Mouse (Mus musculus): ENCODE results near the gene Phf23. TPM values are rescaled to one million over a fixed set of nuclear protein-coding genes. Genes with fewer than 3 reads are reported as not detected.

The Phf23 gene
- polyA plus RNA-seq, 1 experiment from 2014 or later, result 27.5 TPM

DNA sequence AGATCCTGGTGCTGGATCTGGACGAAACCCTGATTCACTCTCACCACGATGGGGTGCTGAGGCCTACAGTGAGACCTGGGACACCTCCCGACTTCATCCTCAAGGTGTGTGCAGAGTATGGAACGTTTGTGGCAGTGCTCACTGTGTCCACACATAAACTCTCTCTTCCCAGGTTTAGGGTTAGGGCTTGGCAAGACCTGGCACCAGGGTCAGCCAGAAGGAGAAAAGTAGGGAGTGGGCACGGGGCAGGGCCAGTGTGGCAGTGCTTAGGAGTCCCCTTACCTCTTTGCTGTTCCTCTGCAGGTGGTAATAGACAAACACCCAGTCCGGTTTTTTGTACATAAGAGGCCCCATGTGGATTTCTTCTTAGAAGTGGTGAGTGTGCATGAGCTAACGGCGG lies 11.1 kb upstream of the Phf23 start:
- ATAC-seq (ENCODE audit: insufficient number of reproducible peaks, insufficient read depth, low FRiP score, low read depth), result no peak
- Histone ChIP-seq H3K4me1 (ENCODE audit: control insufficient read depth in 2 of 2, insufficient read depth in 2 of 2, low read length in 2 of 2) (peaks cover 11 to 22% of the 10 kb centered on the region in 2 experiments), H3K4me3 (ENCODE audit: control insufficient read depth in 1 of 2, insufficient read depth in 1 of 2, low read depth in 1 of 2, low read length in 2 of 2) (no peak overlapping the region), H3K9me3 (ENCODE audit: control insufficient read depth, low read length) (no peaks in the 10 kb centered on the region), H3K36me3 (ENCODE audit: control insufficient read depth, insufficient read depth, low read length) (peaks cover 61% of the 10 kb centered on the region), H3K9ac (ENCODE audit: low read length) (no peak overlapping the region), H3K27ac (replicated peaks in 1 of 2; ENCODE audit: control insufficient read depth in 1 of 2, insufficient read depth in 1 of 2, low read depth in 2 of 2, low read length in 2 of 2) (no peak overlapping the region), H3K27me3 (ENCODE audit: control insufficient read depth, insufficient read depth, low read length) (no peaks in the 10 kb centered on the region), H3K4me2 (ENCODE audit: low read length) (no peak overlapping the region)
- 85% methylated on average over 8 of the region's 8 CpGs for WGBS

GRCm38 (mm10) chr11:69989949-69990348 lies 5.6 kb upstream of the Phf23 start:
- Histone ChIP-seq H3K9ac (ENCODE audit: low read length) (peak overlapping the region; percentile 55; the same call in 1 of the 2 replicates), H3K36me3 (ENCODE audit: control insufficient read depth, insufficient read depth, low read length) (peaks cover 77% of the 10 kb centered on the region), H3K4me2 (ENCODE audit: low read length) (no peak overlapping the region), H3K27me3 (ENCODE audit: control insufficient read depth, insufficient read depth, low read length) (no peaks in the 10 kb centered on the region), H3K4me1 (ENCODE audit: control insufficient read depth in 2 of 2, insufficient read depth in 2 of 2, low read length in 2 of 2) (peaks cover 4 to 9% of the 10 kb centered on the region in 2 experiments), H3K4me3 (ENCODE audit: control insufficient read depth in 1 of 2, insufficient read depth in 1 of 2, low read depth in 1 of 2, low read length in 2 of 2) (no peak overlapping the region), H3K9me3 (ENCODE audit: control insufficient read depth, low read length) (no peaks in the 10 kb centered on the region), H3K27ac (replicated peaks in 1 of 2; ENCODE audit: control insufficient read depth in 1 of 2, insufficient read depth in 1 of 2, low read depth in 2 of 2, low read length in 2 of 2) (peak overlapping the region in 1 of 2 experiments; percentile 95; a peak in 2 of 4 replicates)
- no peak for ATAC-seq (ENCODE audit: insufficient number of reproducible peaks, insufficient read depth, low FRiP score, low read depth)
- 79% methylated on average over 8 of the region's 8 CpGs for WGBS

- Histone ChIP-seq H3K36me3 (ENCODE audit: control insufficient read depth, insufficient read depth, low read length) (peaks cover 66% of the 10 kb centered on the region), H3K4me3 (ENCODE audit: control insufficient read depth in 1 of 2, insufficient read depth in 1 of 2, low read depth in 1 of 2, low read length in 2 of 2) (peak within 1 kb of the TSS; percentile 79 to 92), H3K27ac (replicated peaks in 1 of 2; ENCODE audit: control insufficient read depth in 1 of 2, insufficient read depth in 1 of 2, low read depth in 2 of 2, low read length in 2 of 2) (peak within 1 kb of the TSS; percentile 95 to 98), H3K4me2 (ENCODE audit: low read length) (peak within 1 kb of the TSS; percentile 74), H3K9me3 (ENCODE audit: control insufficient read depth, low read length) (no peaks in the 10 kb centered on the region), H3K27me3 (ENCODE audit: control insufficient read depth, insufficient read depth, low read length) (no peaks in the 10 kb centered on the region), H3K4me1 (ENCODE audit: control insufficient read depth in 2 of 2, insufficient read depth in 2 of 2, low read length in 2 of 2) (peaks cover 4 to 9% of the 10 kb centered on the region in 2 experiments), H3K9ac (ENCODE audit: low read length) (peak within 1 kb of the TSS; percentile 92)
- ATAC-seq (ENCODE audit: insufficient number of reproducible peaks, insufficient read depth, low FRiP score, low read depth), result peak; percentile 74
- WGBS, result under 1% methylated on average over 40 of the region's 40 CpGs
These were observed 4.5 kb upstream of the Phf23 start, which contains the start of gene Gabarap for GRCm38 (mm10) chr11:69990850-69991691. Gene Gabarap, plus strand, starts transcription at chr11:69991143.

DNA sequence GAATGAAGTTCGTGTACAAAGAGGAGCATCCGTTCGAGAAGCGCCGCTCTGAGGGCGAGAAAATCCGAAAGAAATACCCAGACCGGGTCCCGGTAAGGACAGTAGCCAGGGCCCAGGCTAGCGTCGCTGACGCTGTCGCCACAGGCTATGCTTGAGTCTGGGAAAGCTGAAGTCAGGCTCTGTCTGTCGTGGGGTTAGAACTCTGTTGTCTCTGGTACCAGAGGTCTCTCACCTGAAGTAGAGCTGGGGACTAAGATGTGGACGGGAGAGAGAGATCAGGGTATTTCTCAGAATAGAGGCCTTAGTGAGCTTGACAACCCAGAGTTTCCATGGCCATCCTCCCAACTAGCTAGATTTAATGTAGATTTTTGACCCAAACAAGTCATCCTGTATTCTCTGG lies 3.9 kb upstream of the Phf23 start:
- WGBS, result 0% methylated on average over 15 of the region's 15 CpGs
- ATAC-seq (ENCODE audit: insufficient number of reproducible peaks, insufficient read depth, low FRiP score, low read depth), result no peak
- peaks cover 4 to 9% of the 10 kb centered on the region in 2 experiments for H3K4me1 ChIP-seq (ENCODE audit: control insufficient read depth in 2 of 2, insufficient read depth in 2 of 2, low read length in 2 of 2)
- peak overlapping the region; percentile 79 to 92 for H3K4me3 ChIP-seq (ENCODE audit: control insufficient read depth in 1 of 2, insufficient read depth in 1 of 2, low read depth in 1 of 2, low read length in 2 of 2)
- H3K36me3 ChIP-seq (ENCODE audit: control insufficient read depth, insufficient read depth, low read length), result peaks cover 60% of the 10 kb centered on the region
- peak overlapping the region; percentile 78 to 95 for H3K27ac ChIP-seq (replicated peaks in 1 of 2; ENCODE audit: control insufficient read depth in 1 of 2, insufficient read depth in 1 of 2, low read depth in 2 of 2, low read length in 2 of 2)
- no peaks in the 10 kb centered on the region for H3K27me3 ChIP-seq (ENCODE audit: control insufficient read depth, insufficient read depth, low read length)
- no peaks in the 10 kb centered on the region for H3K9me3 ChIP-seq (ENCODE audit: control insufficient read depth, low read length)
- H3K9ac ChIP-seq (ENCODE audit: low read length), result peak overlapping the region; percentile 92
- peak overlapping the region; percentile 74 for H3K4me2 ChIP-seq (ENCODE audit: low read length)

GRCm38 (mm10) chr11:69992396-69992795 lies 3.2 kb upstream of the Phf23 start:
- H3K27me3 ChIP-seq (ENCODE audit: control insufficient read depth, insufficient read depth, low read length), result no peaks in the 10 kb centered on the region
- no peaks in the 10 kb centered on the region for H3K9me3 ChIP-seq (ENCODE audit: control insufficient read depth, low read length)
- 73% methylated on average over 10 of the region's 10 CpGs for WGBS
- H3K4me2 ChIP-seq (ENCODE audit: low read length), result peak overlapping the region; percentile 74
- H3K36me3 ChIP-seq (ENCODE audit: control insufficient read depth, insufficient read depth, low read length), result peaks cover 53% of the 10 kb centered on the region
- H3K9ac ChIP-seq (ENCODE audit: low read length), result peak overlapping the region; percentile 92
- H3K4me1 ChIP-seq (ENCODE audit: control insufficient read depth in 2 of 2, insufficient read depth in 2 of 2, low read length in 2 of 2), result peaks cover 4 to 11% of the 10 kb centered on the region in 2 experiments
- no peak overlapping the region for H3K27ac ChIP-seq (replicated peaks in 1 of 2; ENCODE audit: control insufficient read depth in 1 of 2, insufficient read depth in 1 of 2, low read depth in 2 of 2, low read length in 2 of 2)
- peak overlapping the region; percentile 35 to 79 for H3K4me3 ChIP-seq (ENCODE audit: control insufficient read depth in 1 of 2, insufficient read depth in 1 of 2, low read depth in 1 of 2, low read length in 2 of 2)
- no peak for ATAC-seq (ENCODE audit: insufficient number of reproducible peaks, insufficient read depth, low FRiP score, low read depth)

- no peaks in the 10 kb centered on the region for H3K9me3 ChIP-seq (ENCODE audit: control insufficient read depth, low read length)
- no peak overlapping the region for H3K27ac ChIP-seq (replicated peaks in 1 of 2; ENCODE audit: control insufficient read depth in 1 of 2, insufficient read depth in 1 of 2, low read depth in 2 of 2, low read length in 2 of 2)
- H3K4me3 ChIP-seq (ENCODE audit: control insufficient read depth in 1 of 2, insufficient read depth in 1 of 2, low read depth in 1 of 2, low read length in 2 of 2), result peak overlapping the region in 1 of 2 experiments; percentile 79; a peak in 2 of 4 replicates
- H3K27me3 ChIP-seq (ENCODE audit: control insufficient read depth, insufficient read depth, low read length), result no peaks in the 10 kb centered on the region
- peak overlapping the region; percentile 74 for H3K4me2 ChIP-seq (ENCODE audit: low read length)
- WGBS, result 79% methylated on average over 3 of the region's 3 CpGs
- H3K4me1 ChIP-seq (ENCODE audit: control insufficient read depth in 2 of 2, insufficient read depth in 2 of 2, low read length in 2 of 2), result peaks cover 4 to 16% of the 10 kb centered on the region in 2 experiments
- peak overlapping the region; percentile 92; the same call in 1 of the 2 replicates for H3K9ac ChIP-seq (ENCODE audit: low read length)
- peaks cover 51% of the 10 kb centered on the region for H3K36me3 ChIP-seq (ENCODE audit: control insufficient read depth, insufficient read depth, low read length)
- no peak for ATAC-seq (ENCODE audit: insufficient number of reproducible peaks, insufficient read depth, low FRiP score, low read depth)
These were observed 2.6 kb upstream of the Phf23 start for GRCm38 (mm10) chr11:69992932-69993331.

- no peak overlapping the region for H3K4me3 ChIP-seq (ENCODE audit: control insufficient read depth in 1 of 2, insufficient read depth in 1 of 2, low read depth in 1 of 2, low read length in 2 of 2)
- 85% methylated on average over 11 of the region's 11 CpGs for WGBS
- H3K4me2 ChIP-seq (ENCODE audit: low read length), result peak overlapping the region; percentile 36; the same call in 1 of the 2 replicates
These were observed 1.0 kb upstream of the Phf23 start for GRCm38 (mm10) chr11:69994401-69995090.

More at GRCm38 (mm10) chr11:69994401-69995090, 1.0 kb upstream of the Phf23 start:
- no peak overlapping the region; the same call in 1 of the 2 replicates for H3K9ac ChIP-seq (ENCODE audit: low read length)
- peaks cover 4 to 20% of the 10 kb centered on the region in 2 experiments for H3K4me1 ChIP-seq (ENCODE audit: control insufficient read depth in 2 of 2, insufficient read depth in 2 of 2, low read length in 2 of 2)
- H3K27ac ChIP-seq (replicated peaks in 1 of 2; ENCODE audit: control insufficient read depth in 1 of 2, insufficient read depth in 1 of 2, low read depth in 2 of 2, low read length in 2 of 2), result no peak overlapping the region
- ATAC-seq (ENCODE audit: insufficient number of reproducible peaks, insufficient read depth, low FRiP score, low read depth), result no peak
- H3K27me3 ChIP-seq (ENCODE audit: control insufficient read depth, insufficient read depth, low read length), result no peaks in the 10 kb centered on the region
- peaks cover 51% of the 10 kb centered on the region for H3K36me3 ChIP-seq (ENCODE audit: control insufficient read depth, insufficient read depth, low read length)
- H3K9me3 ChIP-seq (ENCODE audit: control insufficient read depth, low read length), result no peaks in the 10 kb centered on the region
